Mouse (Mus musculus): Measurements from ENCODE around the gene Rtl5. TPM values are rescaled to one million over a fixed set of nuclear protein-coding genes. Genes with fewer than 3 reads are reported as not detected.

Rtl5 gene
- polyA plus RNA-seq, 1 experiment from 2014 or later = 3.9 TPM

DNA sequence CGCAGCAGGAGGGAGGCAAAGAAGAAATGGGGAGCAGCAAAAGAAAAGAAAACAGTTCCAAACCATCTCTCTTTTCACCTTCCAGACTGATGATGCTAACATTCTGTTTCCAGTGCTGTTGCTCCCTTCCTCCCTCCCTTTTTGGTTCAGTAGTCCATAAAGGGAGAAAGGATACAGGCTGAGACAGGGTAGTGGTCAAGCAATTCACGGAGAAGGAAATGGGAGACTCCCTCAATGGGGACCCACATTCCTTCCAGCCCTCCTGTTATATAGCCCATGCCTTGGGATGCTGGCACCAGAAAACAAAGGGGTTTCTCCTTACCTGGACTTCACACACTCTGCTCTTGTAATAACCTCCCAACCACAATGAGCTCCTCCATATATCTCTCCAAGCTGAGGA, 413 bp upstream of the Rtl5 start:
- WGBS = 29% methylated on average over 2 of the region's 2 CpGs
- peak overlapping the region; percentile 58 for H3K27ac ChIP-seq (ENCODE audit: low read depth, low read length)
- peak overlapping the region; percentile 55 for H3K4me2 ChIP-seq (ENCODE audit: low read depth, low read length)
- ATAC-seq (ENCODE audit: low read depth) = peak; percentile 29
- no peaks in the 10 kb centered on the region for H3K36me3 ChIP-seq (ENCODE audit: control insufficient read depth, insufficient read depth, low read length)
- peak overlapping the region; percentile 36 for H3K4me3 ChIP-seq (ENCODE audit: low read depth, low read length)
- H3K27me3 ChIP-seq (ENCODE audit: control insufficient read depth, insufficient read depth, low read length) = no peaks in the 10 kb centered on the region
- H3K9ac ChIP-seq (replicated peaks; ENCODE audit: low read depth, low read length) = peak overlapping the region; percentile 47; the same call in 1 of the 2 replicates
- H3K9me3 ChIP-seq (ENCODE audit: control insufficient read depth, low read length) = no peaks in the 10 kb centered on the region
- H3K4me1 ChIP-seq (ENCODE audit: control insufficient read depth, insufficient read depth, low read length) = no peaks in the 10 kb centered on the region

DNA sequence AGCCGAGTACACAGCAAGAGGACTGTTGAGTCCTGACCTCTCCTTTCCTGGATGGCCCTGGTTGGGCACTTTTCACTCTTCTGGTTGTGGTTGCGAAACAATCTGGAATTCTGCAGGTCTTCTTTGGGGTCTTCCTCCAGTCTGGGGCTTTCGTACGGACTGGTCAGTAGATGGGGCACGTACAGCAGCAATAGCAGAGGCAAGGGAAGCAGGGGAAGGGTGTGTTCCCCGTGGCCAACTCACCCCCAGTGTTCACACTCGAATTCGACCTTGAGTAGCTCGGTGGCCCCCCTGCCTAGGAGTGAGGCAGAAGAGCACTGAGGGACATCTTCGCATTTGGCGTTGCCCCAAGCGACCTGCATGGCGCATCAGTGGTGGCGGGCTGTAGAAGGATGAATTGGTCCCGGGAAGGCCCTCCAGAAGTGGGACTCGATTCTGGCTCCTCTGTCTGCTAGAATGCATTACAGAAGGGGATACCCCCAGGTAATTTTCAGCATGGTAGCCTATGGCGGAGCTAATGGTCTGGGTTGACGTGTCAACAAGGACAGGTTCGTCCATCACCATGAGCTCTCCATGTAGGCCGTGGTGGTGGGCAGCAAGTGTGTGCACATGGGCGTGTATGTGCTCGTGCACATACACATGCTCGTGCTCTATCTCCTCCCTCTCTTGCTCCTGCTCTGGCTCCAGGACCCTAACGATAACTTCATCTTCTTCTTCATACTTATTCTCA, 2.1 kb downstream of the Rtl5 start:
- WGBS = 92% methylated on average over 24 of the region's 24 CpGs
- Histone ChIP-seq H3K4me3 (ENCODE audit: low read depth, low read length) (no peak overlapping the region), H3K27ac (ENCODE audit: low read depth, low read length) (no peak overlapping the region), H3K9ac (replicated peaks; ENCODE audit: low read depth, low read length) (no peak overlapping the region), H3K4me1 (ENCODE audit: control insufficient read depth, insufficient read depth, low read length) (no peaks in the 10 kb centered on the region), H3K36me3 (ENCODE audit: control insufficient read depth, insufficient read depth, low read length) (no peaks in the 10 kb centered on the region), H3K27me3 (ENCODE audit: control insufficient read depth, insufficient read depth, low read length) (no peaks in the 10 kb centered on the region), H3K9me3 (ENCODE audit: control insufficient read depth, low read length) (no peaks in the 10 kb centered on the region), H3K4me2 (ENCODE audit: low read depth, low read length) (0 out of 2 replicates have a peak overlapping the region, but pooled peaks have one; percentile 2)
- ATAC-seq (ENCODE audit: low read depth) = no peak

- H3K27me3 ChIP-seq (ENCODE audit: control insufficient read depth, insufficient read depth, low read length) = no peaks in the 10 kb centered on the region; the same call in 1 of the 2 replicates
- no peak overlapping the region for H3K4me3 ChIP-seq (ENCODE audit: low read depth, low read length)
- no peak overlapping the region for H3K4me2 ChIP-seq (ENCODE audit: low read depth, low read length)
- H3K4me1 ChIP-seq (ENCODE audit: control insufficient read depth, insufficient read depth, low read length) = no peaks in the 10 kb centered on the region
- H3K9me3 ChIP-seq (ENCODE audit: control insufficient read depth, low read length) = no peaks in the 10 kb centered on the region
- WGBS = 71% methylated on average over 6 of the region's 6 CpGs
- H3K9ac ChIP-seq (replicated peaks; ENCODE audit: low read depth, low read length) = no peak overlapping the region
- no peaks in the 10 kb centered on the region for H3K36me3 ChIP-seq (ENCODE audit: control insufficient read depth, insufficient read depth, low read length)
- ATAC-seq (ENCODE audit: low read depth) = no peak
- no peak overlapping the region for H3K27ac ChIP-seq (ENCODE audit: low read depth, low read length)
These were observed 4.0 kb downstream of the Rtl5 start for GRCm38 (mm10) chrX:102067118-102067517.

DNA sequence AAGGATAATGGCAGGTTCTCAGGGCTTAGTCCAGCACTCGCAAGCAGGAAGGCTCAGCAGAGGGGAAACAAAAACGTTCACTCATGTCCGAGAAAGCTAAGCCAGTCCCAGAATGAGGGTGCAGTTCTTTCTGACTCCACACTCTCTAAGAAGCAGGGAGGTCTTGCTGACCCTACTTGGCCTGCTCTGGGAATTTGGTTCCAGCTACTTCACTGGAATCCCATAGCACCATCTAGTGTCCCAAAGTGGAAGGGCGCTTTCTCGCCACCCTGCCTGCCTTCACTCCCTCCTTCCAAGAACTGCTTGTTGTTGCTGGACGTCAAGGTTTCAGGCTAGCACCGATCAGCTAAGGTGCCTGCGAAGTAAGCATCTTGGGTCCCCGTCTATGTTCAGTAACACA, 5.0 kb downstream of the Rtl5 start:
- Histone ChIP-seq H3K27ac (ENCODE audit: low read depth, low read length) (no peak overlapping the region), H3K4me2 (ENCODE audit: low read depth, low read length) (no peak overlapping the region), H3K9me3 (ENCODE audit: control insufficient read depth, low read length) (no peaks in the 10 kb centered on the region), H3K36me3 (ENCODE audit: control insufficient read depth, insufficient read depth, low read length) (no peaks in the 10 kb centered on the region), H3K9ac (replicated peaks; ENCODE audit: low read depth, low read length) (no peak overlapping the region), H3K27me3 (ENCODE audit: control insufficient read depth, insufficient read depth, low read length) (no peaks in the 10 kb centered on the region; the same call in 1 of the 2 replicates), H3K4me1 (ENCODE audit: control insufficient read depth, insufficient read depth, low read length) (no peaks in the 10 kb centered on the region), H3K4me3 (ENCODE audit: low read depth, low read length) (no peak overlapping the region)
- WGBS = 20% methylated on average over 9 of the region's 9 CpGs
- 0 out of 2 replicates have a peak, but pooled peaks have one; percentile 8 for ATAC-seq (ENCODE audit: low read depth)

GRCm38 (mm10) chrX:102065213-102065775, 5.8 kb downstream of the Rtl5 start:
- Histone ChIP-seq H3K9ac (replicated peaks; ENCODE audit: low read depth, low read length) (no peak overlapping the region), H3K27me3 (ENCODE audit: control insufficient read depth, insufficient read depth, low read length) (no peaks in the 10 kb centered on the region; the same call in 1 of the 2 replicates), H3K36me3 (ENCODE audit: control insufficient read depth, insufficient read depth, low read length) (no peaks in the 10 kb centered on the region), H3K4me1 (ENCODE audit: control insufficient read depth, insufficient read depth, low read length) (no peaks in the 10 kb centered on the region), H3K27ac (ENCODE audit: low read depth, low read length) (no peak overlapping the region), H3K9me3 (ENCODE audit: control insufficient read depth, low read length) (no peaks in the 10 kb centered on the region), H3K4me3 (ENCODE audit: low read depth, low read length) (no peak overlapping the region), H3K4me2 (ENCODE audit: low read depth, low read length) (no peak overlapping the region)
- no peak for ATAC-seq (ENCODE audit: low read depth)
- 45% methylated on average over 4 of the region's 4 CpGs for WGBS

DNA sequence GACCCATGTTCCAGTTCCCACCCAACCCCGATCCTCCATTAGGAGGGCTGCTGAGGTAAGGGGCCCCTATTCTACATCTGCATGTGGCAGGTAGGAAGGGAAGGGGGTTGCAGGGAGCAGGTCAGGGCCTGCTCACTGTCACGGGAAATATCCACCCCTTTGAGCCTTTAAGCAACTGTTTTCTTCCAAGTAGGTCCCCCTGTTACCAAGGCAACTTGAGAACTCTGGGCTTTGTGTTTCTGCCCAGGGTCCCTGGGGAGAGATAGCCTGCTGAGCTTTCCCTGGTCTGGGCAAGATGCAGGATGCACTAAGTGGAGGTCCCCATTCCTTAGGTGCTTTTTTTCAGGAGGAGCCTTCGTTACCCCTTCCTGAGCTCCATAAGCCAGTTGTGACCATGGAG, 7.0 kb downstream of the Rtl5 start:
- Histone ChIP-seq H3K4me2 (ENCODE audit: low read depth, low read length) (no peak overlapping the region), H3K4me1 (ENCODE audit: control insufficient read depth, insufficient read depth, low read length) (no peaks in the 10 kb centered on the region), H3K27ac (ENCODE audit: low read depth, low read length) (no peak overlapping the region), H3K4me3 (ENCODE audit: low read depth, low read length) (no peak overlapping the region), H3K27me3 (ENCODE audit: control insufficient read depth, insufficient read depth, low read length) (no peaks in the 10 kb centered on the region; the same call in 1 of the 2 replicates), H3K9ac (replicated peaks; ENCODE audit: low read depth, low read length) (no peak overlapping the region), H3K9me3 (ENCODE audit: control insufficient read depth, low read length) (no peaks in the 10 kb centered on the region), H3K36me3 (ENCODE audit: control insufficient read depth, insufficient read depth, low read length) (no peaks in the 10 kb centered on the region)
- ATAC-seq (ENCODE audit: low read depth) = no peak
- 54% methylated on average over 3 of the region's 3 CpGs for WGBS

GRCm38 (mm10) chrX:102060891-102061290, 10.2 kb downstream of the Rtl5 start:
- no peak for ATAC-seq (ENCODE audit: low read depth)
- H3K9ac ChIP-seq (replicated peaks; ENCODE audit: low read depth, low read length) = no peak overlapping the region
- no peak overlapping the region for H3K4me3 ChIP-seq (ENCODE audit: low read depth, low read length)
- no peak overlapping the region for H3K27ac ChIP-seq (ENCODE audit: low read depth, low read length)
- H3K4me2 ChIP-seq (ENCODE audit: low read depth, low read length) = no peak overlapping the region
- H3K4me1 ChIP-seq (ENCODE audit: control insufficient read depth, insufficient read depth, low read length) = no peaks in the 10 kb centered on the region
- 37% methylated on average over 2 of the region's 2 CpGs for WGBS
- no peaks in the 10 kb centered on the region for H3K9me3 ChIP-seq (ENCODE audit: control insufficient read depth, low read length)
- no peaks in the 10 kb centered on the region; the same call in 1 of the 2 replicates for H3K27me3 ChIP-seq (ENCODE audit: control insufficient read depth, insufficient read depth, low read length)
- no peaks in the 10 kb centered on the region for H3K36me3 ChIP-seq (ENCODE audit: control insufficient read depth, insufficient read depth, low read length)

GRCm38 (mm10) chrX:102060243-102060642, 10.9 kb downstream of the Rtl5 start:
- H3K4me1 ChIP-seq (ENCODE audit: control insufficient read depth, insufficient read depth, low read length) = no peaks in the 10 kb centered on the region
- no peaks in the 10 kb centered on the region for H3K36me3 ChIP-seq (ENCODE audit: control insufficient read depth, insufficient read depth, low read length)
- no peak overlapping the region for H3K27ac ChIP-seq (ENCODE audit: low read depth, low read length)
- no peak overlapping the region for H3K4me3 ChIP-seq (ENCODE audit: low read depth, low read length)
- WGBS = 66% methylated on average over 5 of the region's 5 CpGs
- no peak overlapping the region for H3K9ac ChIP-seq (replicated peaks; ENCODE audit: low read depth, low read length)
- H3K9me3 ChIP-seq (ENCODE audit: control insufficient read depth, low read length) = no peaks in the 10 kb centered on the region
- no peaks in the 10 kb centered on the region; the same call in 1 of the 2 replicates for H3K27me3 ChIP-seq (ENCODE audit: control insufficient read depth, insufficient read depth, low read length)
- peak; percentile 34; the same call in 1 of the 2 replicates for ATAC-seq (ENCODE audit: low read depth)
- H3K4me2 ChIP-seq (ENCODE audit: low read depth, low read length) = no peak overlapping the region

GRCm38 (mm10) chrX:102059437-102059836, 11.7 kb downstream of the Rtl5 start:
- Histone ChIP-seq H3K4me2 (ENCODE audit: low read depth, low read length) (no peak overlapping the region), H3K4me1 (ENCODE audit: control insufficient read depth, insufficient read depth, low read length) (no peaks in the 10 kb centered on the region), H3K4me3 (ENCODE audit: low read depth, low read length) (no peak overlapping the region), H3K27me3 (ENCODE audit: control insufficient read depth, insufficient read depth, low read length) (no peaks in the 10 kb centered on the region; the same call in 1 of the 2 replicates), H3K9ac (replicated peaks; ENCODE audit: low read depth, low read length) (no peak overlapping the region), H3K27ac (ENCODE audit: low read depth, low read length) (no peak overlapping the region), H3K9me3 (ENCODE audit: control insufficient read depth, low read length) (no peaks in the 10 kb centered on the region), H3K36me3 (ENCODE audit: control insufficient read depth, insufficient read depth, low read length) (no peaks in the 10 kb centered on the region)
- WGBS = 69% methylated on average over 9 of the region's 9 CpGs
- no peak for ATAC-seq (ENCODE audit: low read depth)

All from neural tube, embryonic 14.5 days (tissue).